Mouse (Mus musculus): Measurements from ENCODE around the gene Dhx33.

The Dhx33 gene

DNA sequence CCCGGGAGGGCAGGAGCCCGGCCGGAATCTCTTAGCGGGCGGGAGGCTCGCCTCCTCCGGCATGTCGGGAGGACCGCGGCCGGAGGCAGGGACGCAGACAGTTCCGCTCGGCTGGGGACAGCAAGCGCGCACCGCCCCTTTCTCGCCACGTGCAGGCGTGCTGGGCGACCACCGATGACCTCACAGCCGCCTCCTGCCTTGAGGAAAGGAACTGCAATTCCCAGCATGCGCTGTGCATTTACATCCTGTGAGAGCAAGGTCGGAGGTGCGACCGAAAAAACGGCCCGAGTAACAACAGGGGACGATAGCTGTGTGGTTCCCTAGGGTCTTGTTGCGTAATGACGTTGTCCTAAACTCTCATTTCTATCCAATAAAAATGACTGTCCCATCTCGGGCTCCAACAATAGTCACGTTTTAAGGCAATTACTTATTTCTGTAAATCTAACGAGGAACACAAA is at the start of gene Dhx33:
Gene Dhx33 (minus strand): TSS at position 122 of the 458 bp plus-strand sequence.
- DNase-seq (ENCODE audit: low spot score), result peak; percentile 98

GRCm38 (mm10) chr11:71052554-71052953 is 48.3 kb upstream of the Dhx33 start:
- DNase-seq (ENCODE audit: low spot score), result no peak

DNA sequence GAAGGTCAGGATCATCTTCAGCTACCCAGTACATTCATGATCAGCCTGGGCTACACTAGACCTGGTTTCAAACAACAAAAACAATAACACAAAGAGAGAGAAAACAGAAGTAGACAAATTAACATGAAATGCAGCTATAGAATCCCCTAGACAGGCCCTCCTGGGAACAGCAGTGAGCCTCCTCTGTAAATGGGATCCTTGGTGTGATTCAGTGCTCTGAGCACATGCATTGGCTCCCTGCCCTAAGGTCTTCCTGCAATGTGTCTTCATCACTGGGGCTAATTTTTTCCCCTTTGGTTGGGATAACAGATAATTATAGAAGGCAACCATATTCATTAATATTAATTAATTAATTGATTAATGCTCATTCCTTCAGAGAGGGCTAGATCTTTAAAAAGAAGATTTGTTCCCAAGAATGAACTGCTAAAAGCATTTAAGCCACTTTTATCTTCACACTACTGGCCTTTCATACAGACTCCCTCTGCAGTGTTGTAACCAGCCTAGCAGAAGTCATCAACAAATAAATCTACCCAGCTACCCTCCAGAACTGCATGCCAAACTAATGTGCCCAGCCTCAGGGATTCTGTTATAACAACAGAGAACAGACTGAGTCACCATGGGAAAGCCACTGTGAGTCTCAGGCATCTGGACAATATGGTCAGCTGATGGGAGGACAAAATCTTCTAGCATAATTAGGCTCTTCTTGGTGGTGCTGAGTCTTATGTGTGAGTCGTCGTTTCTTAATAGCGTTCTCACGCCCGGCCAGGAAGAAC is 35.5 kb upstream of the Dhx33 start:
- no peak for DNase-seq (ENCODE audit: low spot score)

DNA sequence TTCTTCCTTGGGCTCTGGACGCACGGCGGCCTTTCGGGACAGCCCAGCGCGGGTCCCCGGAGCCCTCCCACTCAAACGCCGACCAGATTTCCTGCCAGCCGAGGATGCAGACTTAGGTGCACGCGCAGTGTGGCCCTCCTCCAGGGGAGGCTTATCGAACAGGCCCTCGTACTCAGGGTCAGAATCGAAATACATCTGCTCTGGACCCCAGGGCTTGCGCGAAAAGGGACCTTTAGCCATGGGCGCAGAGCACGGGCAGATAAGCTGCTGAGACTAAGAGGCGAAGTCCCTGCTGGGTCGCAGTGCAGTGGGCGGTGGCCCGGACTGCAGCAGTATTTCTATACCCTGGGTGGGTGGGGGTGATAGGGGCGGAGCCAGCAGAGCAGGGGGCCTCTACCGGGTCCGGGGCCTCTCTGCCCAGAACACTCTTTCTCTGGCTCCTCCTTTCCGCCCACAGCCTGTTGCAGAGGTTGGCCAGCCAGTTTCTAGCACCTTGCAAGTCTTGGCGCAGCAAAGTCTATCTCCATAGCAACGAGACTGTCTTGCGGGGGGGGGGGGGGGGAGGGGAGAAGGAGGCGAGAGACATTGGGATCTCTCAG is 29.0 kb upstream of the Dhx33 start, which contains the start of gene 6330403K07Rik:
Gene 6330403K07Rik (minus strand): TSS at position 351 of the 599 bp plus-strand sequence.
- peak; percentile 48 for DNase-seq (ENCODE audit: low spot score)

GRCm38 (mm10) chr11:71032491-71033162 is 28.4 kb upstream of the Dhx33 start:
- peak; percentile 38 for DNase-seq (ENCODE audit: low spot score)

DNA sequence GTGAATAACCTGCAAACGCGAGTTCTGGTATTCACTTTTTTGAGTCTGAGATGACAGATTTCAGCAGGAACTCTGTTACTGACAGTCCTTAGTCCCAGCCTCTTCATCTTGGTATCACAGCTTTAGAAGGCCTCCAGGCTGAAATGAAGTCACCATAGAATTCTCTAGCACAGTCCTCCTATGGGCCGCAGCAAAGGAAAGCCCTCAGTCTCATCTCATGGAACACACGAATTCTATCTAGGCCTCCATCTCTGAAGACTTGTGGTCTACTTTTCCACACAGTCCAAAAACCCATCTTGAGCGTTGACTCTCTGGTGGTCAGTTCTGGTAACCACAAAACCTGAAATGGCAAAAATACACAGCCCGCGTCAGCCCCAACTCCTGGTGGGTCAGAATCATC is 27.8 kb upstream of the Dhx33 start:
- no peak for DNase-seq (ENCODE audit: low spot score)

GRCm38 (mm10) chr11:71029403-71030118 is 25.3 kb upstream of the Dhx33 start:
- no peak for DNase-seq (ENCODE audit: low spot score)

- DNase-seq (ENCODE audit: low spot score), result no peak
These were observed 24.0 kb upstream of the Dhx33 start for GRCm38 (mm10) chr11:71028280-71028679.

- peak; percentile 99 for DNase-seq (ENCODE audit: low spot score)
These were observed 15.2 kb upstream of the Dhx33 start, which contains the start of the genes Mis12 and Derl2 for GRCm38 (mm10) chr11:71019201-71020068. Mis12 (plus strand) TSS chr11:71019611. Derl2 (minus strand) TSS chr11:71019841.

GRCm38 (mm10) chr11:71018416-71019200 is 14.4 kb upstream of the Dhx33 start:
- DNase-seq (ENCODE audit: low spot score), result no peak

DNA sequence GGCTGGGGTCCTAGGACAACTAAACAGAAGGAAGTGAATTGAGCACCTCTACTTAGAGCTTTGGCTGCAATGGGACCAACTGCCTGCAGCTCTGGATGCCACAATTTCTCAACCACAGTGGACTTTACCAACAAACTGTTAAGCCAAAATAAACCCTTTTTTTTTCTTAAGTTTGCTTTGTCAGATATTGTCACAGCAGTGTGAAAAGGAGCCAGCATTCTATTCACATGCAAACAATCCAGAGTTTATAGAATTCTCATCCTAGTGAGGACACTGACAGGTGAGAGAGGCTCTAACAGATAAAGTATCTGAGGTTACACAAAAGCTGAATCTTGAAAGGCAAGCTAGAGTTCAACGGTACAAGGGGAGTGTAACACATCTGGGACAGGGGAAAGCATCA is 12.8 kb upstream of the Dhx33 start:
- DNase-seq (ENCODE audit: low spot score), result no peak

- no peak for DNase-seq (ENCODE audit: low spot score)
These were observed 8.5 kb upstream of the Dhx33 start for GRCm38 (mm10) chr11:71012743-71013142.

- DNase-seq (ENCODE audit: low spot score), result no peak
These were observed 4.1 kb upstream of the Dhx33 start for GRCm38 (mm10) chr11:71008321-71008720.

- DNase-seq (ENCODE audit: low spot score), result no peak
These were observed 3.6 kb upstream of the Dhx33 start for GRCm38 (mm10) chr11:71007831-71008230.

- no peak for DNase-seq (ENCODE audit: low spot score)
These were observed 2.8 kb upstream of the Dhx33 start for GRCm38 (mm10) chr11:71007026-71007425.

- no peak for DNase-seq (ENCODE audit: low spot score)
These were observed 809 bp upstream of the Dhx33 start for GRCm38 (mm10) chr11:71005046-71005445.

DNA sequence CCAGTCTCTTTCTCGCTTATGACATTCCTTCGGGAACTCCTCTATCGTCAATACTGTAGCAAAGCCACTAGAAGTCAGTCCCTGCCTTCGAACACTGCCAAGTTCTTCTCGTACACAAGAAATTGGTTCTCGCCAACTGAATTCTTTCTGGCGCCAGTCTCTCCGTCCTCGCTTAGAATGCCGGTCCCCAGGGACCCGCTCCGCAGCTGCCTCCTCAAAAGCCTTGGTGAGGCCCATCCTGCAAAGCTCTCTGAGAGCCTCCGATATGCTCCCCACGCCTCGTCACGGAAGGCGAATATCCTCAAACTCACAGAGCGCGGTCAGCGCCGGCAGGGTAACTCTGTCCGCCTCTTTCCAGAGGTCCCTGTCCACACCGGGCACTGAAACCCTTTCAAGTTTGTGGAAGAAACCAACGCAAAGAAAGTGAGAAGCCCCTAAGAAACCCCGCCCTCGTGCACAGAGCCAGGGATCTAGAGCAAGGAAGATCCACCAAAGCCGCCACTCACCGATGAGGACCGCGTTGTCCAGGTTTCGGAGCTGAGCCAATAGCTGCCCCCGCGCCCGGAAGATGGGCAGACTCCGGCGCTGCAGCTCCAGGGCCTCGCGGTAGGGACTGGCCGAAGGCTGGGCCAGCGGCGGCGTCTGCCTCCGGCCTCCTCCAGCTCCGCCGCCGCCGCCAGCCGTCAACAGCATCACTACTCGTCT is 474 bp downstream of the Dhx33 start:
- no peak for DNase-seq (ENCODE audit: low spot score)

DNA sequence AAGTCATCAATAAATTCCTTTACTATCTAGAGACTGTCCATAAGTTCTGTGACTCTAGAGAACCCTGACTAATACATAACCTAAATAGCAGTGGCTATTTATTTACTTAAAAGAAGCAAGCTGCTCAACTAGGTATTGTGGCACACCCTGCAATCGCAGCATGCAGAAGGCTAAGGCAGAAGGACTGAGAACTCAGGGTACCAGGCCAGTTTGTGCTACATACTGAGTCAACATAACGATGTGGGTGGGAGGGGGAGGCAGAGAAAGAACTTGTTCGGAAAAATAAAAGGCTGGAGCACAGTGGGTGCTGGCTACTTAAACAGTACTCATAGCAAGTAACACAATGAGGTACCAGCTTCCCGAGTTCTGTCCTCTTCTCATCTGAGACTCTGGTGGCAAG is 3.1 kb downstream of the Dhx33 start:
- peak; percentile 71 for DNase-seq (ENCODE audit: low spot score)

DNA sequence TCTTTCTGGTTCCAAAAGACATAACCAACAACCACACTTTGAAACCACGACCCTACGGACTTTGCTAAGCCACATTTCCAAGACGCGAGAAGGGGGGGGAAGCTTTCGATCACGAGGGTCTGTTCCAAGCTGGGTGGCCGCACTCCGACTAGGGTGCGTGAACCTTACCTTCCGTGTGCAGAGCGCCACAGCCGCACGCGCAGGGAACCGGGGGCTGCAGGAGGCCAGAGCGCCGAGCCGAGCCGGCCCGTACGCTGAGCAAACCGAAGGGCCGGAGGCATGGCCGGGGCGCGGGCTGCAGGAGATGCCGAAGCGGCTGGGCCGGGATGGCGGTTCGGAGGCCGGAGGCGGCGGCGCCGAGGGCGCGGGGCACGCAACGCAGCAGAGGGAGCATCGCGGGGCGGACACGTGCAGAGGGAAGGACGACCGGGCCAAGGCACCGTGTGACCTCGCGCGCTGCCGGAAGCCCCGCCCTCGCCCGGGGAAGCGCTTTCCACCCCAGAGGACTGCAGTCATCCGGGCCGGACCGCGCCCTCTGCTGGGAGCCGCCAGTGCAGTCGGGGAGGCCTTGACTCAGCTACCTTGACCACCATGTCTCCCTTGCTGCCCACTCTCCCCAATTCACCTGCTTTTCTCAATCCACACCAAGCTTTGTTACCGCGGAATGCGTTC is 21.5 kb downstream of the Dhx33 start, which contains the start of gene C1qbp:
Gene C1qbp (minus strand): TSS at position 470 of the 672 bp plus-strand sequence.
- DNase-seq (ENCODE audit: low spot score), result peak; percentile 94

All from layer of hippocampus, adult 11-12 months (tissue).